Mouse (Mus musculus) heart, adult 2 months (tissue): ENCODE measurements around the gene Limd1. TPM values are rescaled to one million over a fixed set of nuclear protein-coding genes. Genes with fewer than 3 reads are reported as not detected.
A peak's percentile ranks its signal among the peaks of the same experiment; 100 is the strongest.

Source experiments
- DNase-seq, 2 experiments: peaks; one replicate each; pipeline ENCODE4 v3.0.0; 2021
- H3K27ac ChIP-seq: fragments of 200-600 bp; 2 replicates; pipeline ENCODE4 v1.8.1; 2022
- H3K27me3 ChIP-seq: fragments of 200-500 bp; 2 replicates; pipeline ENCODE4 v1.6.1; 2012; ENCODE audit warnings: mild to moderate bottlenecking, low read length, inconsistent platforms, mixed read lengths; ENCODE audit not compliant: control insufficient read depth, insufficient read depth
- H3K36me3 ChIP-seq: fragments of 200-500 bp; 2 replicates; pipeline ENCODE4 v1.6.1; 2012; ENCODE audit warnings: low read length, inconsistent platforms; ENCODE audit not compliant: control insufficient read depth, insufficient read depth
- H3K4me1 ChIP-seq: fragments of 200-500 bp; 2 replicates; pipeline ENCODE4 v1.6.1; 2011; ENCODE audit warnings: low read length; ENCODE audit not compliant: control insufficient read depth, insufficient read depth
- H3K4me3 ChIP-seq: fragments of 200-600 bp; 2 replicates; pipeline ENCODE4 v1.8.1; 2022
- H3K79me2 ChIP-seq: fragments of 200-500 bp; replicated peaks from 2 replicates; pipeline ENCODE4 v1.6.1; 2012; ENCODE audit warnings: mild to moderate bottlenecking, inconsistent platforms, low read length, moderate library complexity, mixed read lengths; ENCODE audit not compliant: control insufficient read depth, insufficient read depth
- H3K9ac ChIP-seq: fragments of 200-500 bp; 2 replicates; pipeline ENCODE4 v1.6.1; 2012; ENCODE audit warnings: low read depth, mild to moderate bottlenecking, control low read depth, inconsistent platforms, low read length, mixed read lengths
- CTCF ChIP-seq: fragments of 200-600 bp; IDR thresholded peaks from 2 replicates; pipeline ENCODE4 v1.8.1; 2022; ENCODE audit warnings: antibody characterized with exemption, mild to moderate bottlenecking, moderate library complexity
- EP300 ChIP-seq: fragments of 200-500 bp; IDR thresholded peaks from 2 replicates; pipeline ENCODE4 v1.6.1; 2011; ENCODE audit warnings: low read depth, low read length, control low read depth; ENCODE audit not compliant: insufficient read depth
- POLR2A ChIP-seq: fragments of 200-500 bp; IDR thresholded peaks from 2 replicates; pipeline ENCODE4 v1.6.1; 2011; ENCODE audit warnings: mild to moderate bottlenecking, low read depth, low read length, control low read depth; ENCODE audit not compliant: insufficient read depth
- WGBS: fragments of 180-500 bp; shearing (Covaris S2); methylation state at CpG from one replicate; pipeline ENCODE4 v1.1.7; 2018; 5-methylcytosine and 5-hydroxymethylcytosine counted together
- intact Hi-C: fragments of 180-260 bp; cut with DNase I; formaldehyde crosslinking; loops from one replicate; pipeline ENCODE4 v1.15.1; 2025
- polyA plus RNA-seq: library from polyadenylated mRNA; depleted of rRNA; stranded (reverse); fragments of >200 nt; gene quantifications from 2 replicates; pipeline ENCODE4 v1.2.3, GENCODE M21; 2012
- total RNA-seq, 2 experiments: library from RNA; stranded (reverse); gene quantifications; 2 replicates each; pipeline ENCODE4 v1.2.3; 2021

Limd1 gene
- total and polyA plus RNA-seq, 3 experiments = 33.7 to 48.9 (median 34.6) TPM

- DNase-seq = peak; percentile 55 to 60
- intact Hi-C loops = loop anchor here (1.0 to 10.0 kb wide), 5 partner anchors 20 to 370 kb away; partner anchors contain the start of genes Clec3b and Lars2
Observed at GRCm38 (mm10) chr9:123525095-123525494, 46.6 kb downstream of the Limd1 start.

GRCm38 (mm10) chr9:123526502-123526901, 48.0 kb downstream of the Limd1 start:
- no peak for TF ChIP-seq CTCF
- TF ChIP-seq POLR2A = no peak

More at GRCm38 (mm10) chr9:123525095-123525494, 46.6 kb downstream of the Limd1 start:
- Histone ChIP-seq H3K27ac (no peak overlapping the region), H3K79me2 (no peaks in the 10 kb centered on the region; the same call in 1 of the 2 replicates), H3K4me3 (no peak overlapping the region), H3K9ac (no peak overlapping the region), H3K27me3 (no peaks in the 10 kb centered on the region), H3K4me1 (peaks cover 7% of the 10 kb centered on the region), H3K36me3 (peaks cover 3% of the 10 kb centered on the region)
- TF ChIP-seq POLR2A (no peak), CTCF (peak; percentile 93)
- 2% methylated on average over 1 of the region's 1 CpGs for WGBS

DNA sequence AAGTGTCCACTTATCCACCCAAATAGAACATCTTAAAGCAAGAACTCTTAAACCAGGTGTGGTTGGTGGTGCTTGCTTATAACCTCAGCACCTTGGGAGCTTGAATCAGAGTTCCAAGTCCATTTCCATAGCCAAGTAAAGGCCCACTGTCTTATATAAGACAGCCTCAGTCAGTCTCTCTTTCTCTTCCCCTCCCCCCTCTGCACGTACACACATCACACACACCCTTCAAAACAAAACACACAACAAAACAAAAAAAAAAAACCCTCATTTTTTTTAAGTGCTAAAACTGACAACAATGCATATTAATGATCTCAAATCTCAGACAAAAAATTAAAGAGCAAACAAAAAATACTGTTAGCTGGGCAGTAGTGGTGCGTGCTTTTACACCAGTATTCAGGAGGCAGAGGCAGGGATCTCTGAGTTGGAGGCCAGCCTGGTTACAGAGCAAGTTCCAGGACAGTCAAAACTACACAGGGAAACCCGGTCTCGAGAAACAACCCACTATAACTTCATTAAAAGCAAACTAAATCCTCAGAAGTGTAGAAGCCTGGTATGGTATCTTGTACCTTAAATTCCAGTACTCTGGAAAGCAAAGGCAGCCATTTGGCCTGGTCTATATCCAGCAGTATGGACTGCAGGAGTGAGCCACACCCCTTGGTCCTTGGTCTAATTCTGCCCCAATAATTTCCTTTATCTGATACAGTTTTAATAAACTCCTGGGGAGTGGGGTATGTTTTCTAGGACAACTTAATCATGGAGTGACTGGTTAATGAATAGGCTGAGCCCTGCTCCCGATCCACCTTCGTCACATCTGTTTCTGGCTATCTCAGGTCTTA, 49.8 kb downstream of the Limd1 start:
- no peak for DNase-seq
- intact Hi-C loops = loop anchor here (5.0 to 10.0 kb wide), 3 partner anchors 164 to 374 kb away; partner anchors contain the start of genes Clec3b and Lars2

More at GRCm38 (mm10) chr9:123526502-123526901, 48.0 kb downstream of the Limd1 start:
- H3K9ac ChIP-seq = no peak overlapping the region
- 66% methylated on average over 5 of the region's 5 CpGs for WGBS
- no peak overlapping the region for H3K27ac ChIP-seq
- H3K27me3 ChIP-seq = no peaks in the 10 kb centered on the region
- H3K36me3 ChIP-seq = peaks cover 11% of the 10 kb centered on the region
- no peaks in the 10 kb centered on the region; the same call in none of the 2 replicates for H3K79me2 ChIP-seq
- H3K4me1 ChIP-seq = peaks cover 10% of the 10 kb centered on the region
- H3K4me3 ChIP-seq = no peak overlapping the region
- no peak for DNase-seq
- intact Hi-C loops = loop anchor here (5.0 to 10.0 kb wide), 3 partner anchors 162 to 372 kb away; partner anchors contain the start of genes Clec3b and Lars2

DNA sequence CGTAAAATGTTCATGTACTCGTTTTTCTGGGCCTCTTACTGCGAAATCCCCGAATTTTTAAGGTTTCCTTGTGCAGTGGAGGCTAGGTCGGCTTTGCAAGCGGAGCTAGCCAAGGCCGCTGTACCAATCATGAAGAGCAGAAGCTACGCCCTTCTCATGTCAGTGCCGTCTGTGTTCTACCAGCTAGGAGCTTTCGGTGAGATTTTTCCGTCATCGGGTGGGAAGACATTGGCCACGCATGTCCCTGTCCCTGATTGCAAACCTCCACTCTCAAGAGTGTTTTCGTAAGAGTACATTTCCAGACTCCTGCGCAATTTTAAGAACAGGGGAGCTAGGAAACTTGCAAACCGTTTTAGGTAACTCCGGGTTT, 50.4 kb downstream of the Limd1 start:
- intact Hi-C loops = loop anchor here (5.0 to 10.0 kb wide), 3 partner anchors 164 to 374 kb away; partner anchors contain the start of genes Clec3b and Lars2
- DNase-seq = peak; percentile 59
- WGBS = 2% methylated on average over 17 of the region's 17 CpGs

More for the DNA sequence above, 49.8 kb downstream of the Limd1 start:
- H3K4me1 ChIP-seq = peaks cover 13% of the 10 kb centered on the region
- peak overlapping the region; percentile 50 for H3K4me3 ChIP-seq
- TF ChIP-seq CTCF (no peak), POLR2A (no peak), EP300 (no peak)
- 24% methylated on average over 6 of the region's 6 CpGs for WGBS
- peak overlapping the region; percentile 89 for H3K27ac ChIP-seq
- no peaks in the 10 kb centered on the region for H3K27me3 ChIP-seq
- peaks cover 25% of the 10 kb centered on the region for H3K36me3 ChIP-seq
- H3K79me2 ChIP-seq = peaks cover 2% of the 10 kb centered on the region
- H3K9ac ChIP-seq = peak overlapping the region; percentile 77

DNA sequence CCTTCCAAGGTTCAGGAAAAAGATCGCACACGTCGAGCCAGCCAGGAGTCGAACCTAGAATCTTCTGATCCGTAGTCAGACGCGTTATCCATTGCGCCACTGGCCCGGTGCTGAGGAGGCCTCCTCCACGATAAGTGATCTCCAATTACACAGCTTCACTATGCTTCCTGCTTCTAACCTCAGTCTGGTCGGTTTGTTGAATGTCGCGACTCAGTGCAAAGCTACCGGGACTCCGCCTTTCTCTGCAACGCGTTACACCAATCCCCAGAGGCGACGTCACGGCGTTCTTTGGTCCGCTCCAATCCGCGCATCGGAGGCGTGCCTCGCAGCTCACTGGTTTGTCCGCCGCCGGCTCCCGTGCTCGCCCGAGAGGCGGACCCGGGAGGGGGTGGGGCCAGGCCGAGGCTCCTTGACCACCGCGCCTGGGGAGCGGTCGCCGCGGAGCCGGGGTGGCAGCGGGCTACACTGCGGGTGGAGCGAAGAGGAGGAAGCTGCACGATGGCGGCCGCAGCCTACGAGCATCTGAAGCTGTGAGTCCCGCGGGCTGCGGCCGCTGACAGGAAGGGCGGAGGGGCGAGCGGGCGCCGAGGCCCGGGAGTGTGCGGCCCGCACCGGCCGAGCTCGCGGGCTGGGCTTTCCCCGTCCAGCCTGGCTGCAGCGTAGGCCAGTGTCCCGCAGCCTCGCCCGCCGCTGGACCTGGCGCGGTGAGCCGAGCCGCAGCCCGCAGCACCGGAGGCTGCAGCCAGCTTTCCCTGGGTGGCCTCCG, 51.1 kb downstream of the Limd1 start, which contains the start of gene Sacm1l:
TSS of gene Sacm1l (plus strand) at position 368 of the 766 bp plus-strand sequence.
- TF ChIP-seq EP300 (peak; percentile 98), POLR2A (peak; percentile 89), CTCF (no peak)
- intact Hi-C loops = loop anchor here (5.0 to 10.0 kb wide), 3 partner anchors 165 to 375 kb away; partner anchors contain the start of genes Clec3b and Lars2
- H3K4me3 ChIP-seq = peak within 1 kb of the TSS; percentile 96

More for the DNA sequence above, 50.4 kb downstream of the Limd1 start:
- H3K27ac ChIP-seq = peak overlapping the region; percentile 89
- no peak for TF ChIP-seq POLR2A
- TF ChIP-seq EP300 = no peak
- no peak for TF ChIP-seq CTCF
- H3K36me3 ChIP-seq = peaks cover 25% of the 10 kb centered on the region
- H3K79me2 ChIP-seq = peaks cover 2% of the 10 kb centered on the region
- H3K4me1 ChIP-seq = peaks cover 13% of the 10 kb centered on the region
- H3K4me3 ChIP-seq = peak overlapping the region; percentile 50
- H3K9ac ChIP-seq = peak overlapping the region; percentile 77
- no peaks in the 10 kb centered on the region for H3K27me3 ChIP-seq

More for the DNA sequence above, 51.1 kb downstream of the Limd1 start, which contains the start of gene Sacm1l:
- H3K4me1 ChIP-seq = peaks cover 13% of the 10 kb centered on the region
- H3K79me2 ChIP-seq = peaks cover 3% of the 10 kb centered on the region
- under 1% methylated on average over 78 of the region's 79 CpGs for WGBS
- peak; percentile 98 to 99 for DNase-seq
- H3K36me3 ChIP-seq = peaks cover 25% of the 10 kb centered on the region
- H3K27ac ChIP-seq = peak within 1 kb of the TSS; percentile 89
- H3K9ac ChIP-seq = peak within 1 kb of the TSS; percentile 85
- H3K27me3 ChIP-seq = no peaks in the 10 kb centered on the region
